Mouse (Mus musculus): ENCODE data around the gene Snx11. TPM values are rescaled to one million over a fixed set of nuclear protein-coding genes. Genes with fewer than 3 reads are reported as not detected.

Snx11 gene
- total RNA-seq, 2 experiments from 2014 or later: 12.4 to 13.7 TPM

DNA sequence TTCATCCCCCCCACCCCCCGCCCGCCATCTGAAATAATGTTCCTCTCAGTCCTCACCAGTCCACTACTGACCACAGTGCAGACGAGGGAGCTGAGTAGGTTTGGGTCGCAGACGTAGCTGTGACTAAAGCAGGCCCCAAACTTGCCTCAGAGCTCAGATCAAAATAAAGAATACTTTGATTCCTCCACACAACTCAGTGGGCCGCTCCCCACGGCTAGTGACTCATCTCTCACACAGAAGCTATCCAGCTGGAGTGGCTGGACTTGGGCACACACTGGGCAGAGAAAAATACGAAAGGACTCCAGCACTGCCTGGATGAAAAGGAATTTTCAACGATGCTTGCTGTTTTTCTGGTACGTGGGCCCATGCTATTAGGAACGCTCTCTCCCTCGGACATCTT, 10.8 kb downstream of the Snx11 start:
- intact Hi-C loops (cut with DNase I): no loop called here
- DNase-seq: no peak

GRCm38 (mm10) chr11:96765645-96766044, 11.7 kb downstream of the Snx11 start:
- peak in 1 of 2 experiments; percentile 23 for DNase-seq
- intact Hi-C loops (cut with DNase I): no loop called here

- intact Hi-C loops (cut with DNase I): loop anchor here (5.0 kb wide), 1 partner anchor 143 kb away; no protein-coding TSS in a partner anchor
- DNase-seq: no peak
These were observed 12.6 kb downstream of the Snx11 start for GRCm38 (mm10) chr11:96764511-96765350.

GRCm38 (mm10) chr11:96762742-96763470, 14.5 kb downstream of the Snx11 start:
- peak in 1 of 2 experiments; percentile 16 for DNase-seq
- intact Hi-C loops (cut with DNase I): loop anchor here (5.0 kb wide), 1 partner anchor 144 kb away; no protein-coding TSS in a partner anchor

GRCm38 (mm10) chr11:96761984-96762383, 15.4 kb downstream of the Snx11 start:
- DNase-seq: no peak
- intact Hi-C loops (cut with DNase I): loop anchor here (5.0 kb wide), 1 partner anchor 145 kb away; no protein-coding TSS in a partner anchor

DNA sequence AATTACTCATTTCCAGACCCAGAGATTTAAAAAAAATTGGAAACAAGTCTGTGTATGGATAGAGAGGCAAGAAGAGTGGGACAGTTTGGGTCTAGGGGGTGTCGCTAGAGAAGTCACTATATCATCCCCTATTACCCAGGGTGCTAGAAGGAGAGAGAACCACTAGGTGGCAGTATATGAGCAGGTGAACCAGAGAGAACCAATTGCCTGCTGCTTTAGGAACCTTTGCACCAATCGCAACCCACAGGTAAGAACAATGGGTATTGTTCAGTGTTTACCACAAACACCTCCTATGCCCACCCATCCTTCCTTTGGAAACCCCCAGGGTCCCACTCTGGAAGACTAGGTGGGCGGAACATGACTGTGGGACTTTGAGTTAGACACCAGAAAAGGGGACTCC, 17.3 kb downstream of the Snx11 start:
- intact Hi-C loops (cut with DNase I): loop anchor here (1.0 to 5.0 kb wide), 2 partner anchors 102 to 147 kb away; no protein-coding TSS in a partner anchor
- peak; percentile 37 to 62 for DNase-seq

DNA sequence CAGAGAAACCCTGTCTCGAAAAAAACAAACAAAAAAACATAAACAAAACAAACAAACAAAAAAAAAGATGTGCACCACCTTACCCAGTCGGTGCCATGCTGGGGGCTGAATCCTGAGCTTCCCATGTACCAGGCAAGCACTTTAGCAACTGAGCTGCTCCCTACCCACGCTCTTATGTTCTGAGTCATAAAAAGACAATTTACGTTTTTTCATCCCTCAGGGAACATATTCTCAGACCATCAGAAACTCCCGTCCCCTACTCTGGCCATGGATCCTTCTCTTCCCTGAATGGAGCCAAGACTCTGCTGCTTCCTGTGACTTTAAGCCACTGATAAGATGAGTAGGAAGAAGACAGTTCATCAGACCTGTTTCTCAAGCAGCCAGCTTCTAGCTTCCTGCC, 19.0 kb downstream of the Snx11 start:
- DNase-seq: no peak
- intact Hi-C loops (cut with DNase I): no loop called here

- DNase-seq: no peak
- intact Hi-C loops (cut with DNase I): no loop called here
These were observed 19.9 kb downstream of the Snx11 start for GRCm38 (mm10) chr11:96757421-96757820.

DNA sequence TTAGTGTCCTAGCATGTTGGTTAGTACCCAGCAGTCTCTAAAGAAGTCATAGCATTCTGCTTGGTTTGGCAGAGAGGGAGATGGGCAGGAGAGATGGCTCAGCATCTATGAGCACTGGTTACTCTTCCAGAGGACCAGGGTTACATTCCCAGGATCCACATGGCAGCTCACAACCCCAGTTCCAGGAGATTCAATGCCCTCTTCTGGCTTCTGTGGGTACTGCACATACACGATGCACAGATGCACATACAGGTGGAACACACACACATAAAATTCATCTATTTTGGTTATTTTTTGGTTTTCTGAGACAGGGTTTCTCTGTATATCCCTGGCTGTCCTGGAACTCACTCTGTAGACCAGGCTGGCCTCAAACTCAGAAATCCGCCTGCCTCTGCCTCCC, 22.1 kb downstream of the Snx11 start:
- intact Hi-C loops (cut with DNase I): no loop called here
- no peak for DNase-seq

DNA sequence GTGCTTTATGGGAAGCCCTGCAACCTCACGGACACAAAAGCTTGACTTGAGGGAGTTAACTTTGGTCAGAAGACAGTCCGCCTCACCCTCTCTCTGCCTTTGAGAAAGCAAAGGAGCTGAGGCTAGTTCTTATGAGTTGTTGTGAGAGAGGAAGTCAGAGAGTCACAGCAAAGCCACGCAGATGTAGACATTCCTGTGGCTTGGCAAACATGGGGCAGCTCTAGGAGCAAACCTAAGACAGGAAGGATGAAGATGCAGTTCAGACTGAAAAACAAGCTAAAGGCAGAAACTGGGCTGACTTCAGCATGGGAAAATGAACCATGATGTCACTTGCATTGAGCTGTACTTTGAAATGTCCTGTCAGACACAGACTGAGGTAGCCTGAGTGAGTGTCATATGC, 29.8 kb downstream of the Snx11 start:
- intact Hi-C loops (cut with DNase I): no loop called here
- no peak for DNase-seq

DNA sequence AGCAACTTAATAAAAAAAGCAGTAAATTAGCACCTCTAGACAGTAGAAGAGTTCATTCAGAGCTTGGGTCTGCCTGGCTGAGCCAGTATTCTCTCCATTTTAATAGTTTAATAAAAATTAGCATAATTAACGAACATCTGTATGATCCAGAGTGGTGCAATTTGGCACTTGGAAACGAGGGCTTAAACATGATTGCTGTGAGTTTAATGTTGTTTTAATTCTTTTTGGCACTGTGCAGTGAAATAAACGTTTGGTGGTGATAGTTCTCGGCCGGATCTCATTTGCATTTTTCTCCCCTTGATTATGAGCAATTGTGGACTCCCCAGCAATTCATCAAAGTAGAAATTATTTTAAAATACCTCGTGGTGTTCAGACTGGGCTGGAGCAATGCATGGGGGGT, 30.7 kb downstream of the Snx11 start:
- no peak for DNase-seq
- intact Hi-C loops (cut with DNase I): no loop called here

DNA sequence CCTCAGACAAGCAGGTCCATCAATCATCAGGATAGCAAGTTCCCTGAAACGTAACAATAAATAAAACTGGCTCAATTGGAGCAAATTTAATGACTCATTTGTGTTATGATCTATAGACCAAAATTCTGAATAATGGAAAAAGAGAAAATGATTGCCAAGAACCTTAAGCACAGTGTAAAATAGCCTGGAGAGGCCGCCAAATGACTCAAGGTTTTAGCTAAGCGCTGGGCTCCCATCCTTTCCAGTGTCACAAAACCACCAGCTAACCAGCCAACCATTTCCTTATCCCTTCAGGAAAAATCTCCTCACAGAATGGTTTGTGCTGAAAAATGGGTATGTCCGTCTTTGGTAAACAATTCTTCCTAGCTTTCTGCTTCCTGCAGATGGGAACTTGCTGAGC, 33.5 kb downstream of the Snx11 start:
- no peak for DNase-seq
- intact Hi-C loops (cut with DNase I): no loop called here

DNA sequence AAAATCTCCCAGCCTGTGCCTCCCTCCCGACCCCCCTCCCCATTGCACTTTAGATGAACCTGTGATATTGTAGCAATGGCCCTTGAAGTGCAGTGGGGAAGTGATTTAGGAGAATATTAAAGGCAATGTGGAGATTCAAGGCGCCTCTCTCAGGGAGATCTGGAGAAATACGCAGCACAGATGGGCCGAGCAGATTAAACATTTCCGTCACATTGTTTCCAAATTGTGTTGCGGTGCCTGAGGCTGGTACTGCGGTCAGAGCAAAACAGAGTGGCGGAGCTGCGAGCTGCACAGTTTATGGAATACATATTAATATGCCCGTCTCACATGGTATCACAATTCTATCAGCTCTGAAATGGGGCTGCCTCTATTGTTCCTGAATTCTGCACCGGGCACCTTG, 34.4 kb downstream of the Snx11 start:
- DNase-seq: no peak
- intact Hi-C loops (cut with DNase I): no loop called here

GRCm38 (mm10) chr11:96741995-96742394, 35.4 kb downstream of the Snx11 start:
- DNase-seq: no peak
- intact Hi-C loops (cut with DNase I): no loop called here

DNA sequence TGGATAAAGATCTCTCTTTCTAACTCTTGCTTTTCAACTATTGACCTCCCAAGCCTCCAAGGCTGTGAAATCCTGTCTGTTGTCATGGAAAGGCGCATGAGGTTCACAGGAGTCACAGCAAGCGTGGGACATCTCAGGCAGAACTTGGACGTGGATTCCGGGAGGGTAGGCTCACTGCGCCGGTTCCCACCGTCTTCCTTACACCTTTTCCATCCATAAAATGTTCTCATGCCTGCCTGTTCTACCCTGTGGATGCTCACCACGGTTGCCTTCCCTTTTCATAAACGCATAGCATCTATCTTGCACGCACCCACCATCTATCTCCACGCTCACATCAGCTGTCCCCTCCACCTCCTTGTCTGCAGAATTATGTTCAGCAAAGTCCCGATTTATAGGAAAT, 36.6 kb downstream of the Snx11 start:
- intact Hi-C loops (cut with DNase I): no loop called here
- no peak for DNase-seq

GRCm38 (mm10) chr11:96737673-96738471, 39.5 kb downstream of the Snx11 start:
- no peak for DNase-seq
- intact Hi-C loops (cut with DNase I): no loop called here

- intact Hi-C loops (cut with DNase I): no loop called here
These were observed 41.0 kb downstream of the Snx11 start for GRCm38 (mm10) chr11:96736361-96736760.

DNA sequence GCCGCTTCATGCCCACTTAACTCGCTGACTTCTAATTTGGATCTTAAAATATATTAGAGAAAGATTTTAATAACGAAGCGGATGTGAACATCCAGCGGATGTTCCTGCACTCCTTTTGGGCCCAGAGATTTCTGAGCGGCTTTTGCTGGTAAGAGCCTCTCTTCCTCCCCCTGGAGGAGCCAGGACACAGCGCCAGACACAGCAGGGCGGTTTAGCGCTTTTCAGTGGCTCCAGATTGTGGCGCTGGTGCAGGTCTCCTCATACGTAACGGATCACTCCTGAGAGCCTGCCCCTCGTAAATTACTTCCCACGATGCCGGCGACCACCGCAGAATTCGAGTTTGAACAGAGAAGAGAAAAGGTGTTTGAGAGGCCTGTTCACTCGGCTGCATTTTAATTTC, 41.5 kb downstream of the Snx11 start:
- peak; percentile 46 to 65 for DNase-seq
- intact Hi-C loops (cut with DNase I): no loop called here

More at GRCm38 (mm10) chr11:96736361-96736760, 41.0 kb downstream of the Snx11 start:
- no peak for DNase-seq

DNA sequence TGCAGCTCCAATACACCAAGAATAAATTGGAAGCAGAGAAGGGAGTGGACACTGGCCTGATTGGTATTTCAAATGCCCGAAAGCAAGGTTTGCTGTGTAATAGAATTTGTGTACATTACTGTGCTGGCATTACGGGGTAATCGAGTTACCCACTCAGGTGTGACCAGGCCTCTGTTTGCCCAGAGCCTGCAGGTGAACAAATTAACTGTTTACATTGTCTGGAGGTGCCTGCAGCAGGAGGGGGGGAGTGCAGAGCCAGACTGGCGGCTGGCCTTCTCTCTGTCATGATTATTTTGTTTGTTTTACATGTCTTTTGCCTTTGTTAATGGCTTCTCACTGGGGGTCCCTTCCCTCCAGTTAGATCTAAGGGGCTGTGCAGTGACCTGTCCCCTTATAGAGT, 44.7 kb downstream of the Snx11 start:
- no peak for DNase-seq
- intact Hi-C loops (cut with DNase I): no loop called here

GRCm38 (mm10) chr11:96730327-96730726, 47.0 kb downstream of the Snx11 start:
- intact Hi-C loops (cut with DNase I): no loop called here
- no peak for DNase-seq

GRCm38 (mm10) chr11:96729462-96729861, 47.9 kb downstream of the Snx11 start:
- intact Hi-C loops (cut with DNase I): loop anchor here (5.0 kb wide), 1 partner anchor 452 kb away; no protein-coding TSS in a partner anchor
- DNase-seq: no peak

Measured in heart, postnatal 14 days (tissue).